Mouse (Mus musculus) intestine, embryonic 14.5 days (tissue): ENCODE measurements around the gene Plpp2. TPM values are rescaled to one million over a fixed set of nuclear protein-coding genes. Genes with fewer than 3 reads are reported as not detected.

Experiments
- ATAC-seq: fragments of 200-750 bp; cut with Nextera tagmentation; replicated peaks from 2 replicates; pipeline ENCODE4 v1.8.0; 2017; ENCODE audit warnings: low read depth, moderate number of reproducible peaks, moderate TSS enrichment, moderate library complexity; ENCODE audit not compliant: low FRiP score, low TSS enrichment
- DNase-seq: peaks from one replicate; pipeline ENCODE4 v3.0.0-alpha.2; 2018; ENCODE audit warnings: low spot score
- H3K27ac ChIP-seq: fragments of 300-500 bp; sonication (generic); 2 replicates; pipeline ENCODE4 v1.5.1; 2014; ENCODE audit warnings: low read depth, mild to moderate bottlenecking, control low read depth
- H3K27me3 ChIP-seq: fragments of 300-500 bp; sonication (generic); replicated peaks from 2 replicates; pipeline ENCODE4 v1.6.1; 2014; ENCODE audit warnings: low read length, control low read depth; ENCODE audit not compliant: control insufficient read depth, insufficient read depth
- H3K36me3 ChIP-seq: fragments of 300-500 bp; sonication (generic); 2 replicates; pipeline ENCODE4 v1.6.1; 2014; ENCODE audit warnings: low read length, control low read depth; ENCODE audit not compliant: control insufficient read depth, insufficient read depth
- H3K4me1 ChIP-seq: fragments of 300-500 bp; sonication (generic); replicated peaks from 2 replicates; pipeline ENCODE4 v1.6.1; 2014; ENCODE audit warnings: low read length, control low read depth, mixed read lengths; ENCODE audit not compliant: control insufficient read depth, insufficient read depth
- H3K4me2 ChIP-seq: fragments of 300-500 bp; sonication (generic); 2 replicates; pipeline ENCODE4 v1.6.1; 2014; ENCODE audit warnings: low read length
- H3K4me3 ChIP-seq: fragments of 300-500 bp; sonication (generic); 2 replicates; pipeline ENCODE4 v1.5.1; 2014; ENCODE audit warnings: low read depth, low read length, control low read depth, mixed read lengths
- H3K9ac ChIP-seq: fragments of 300-500 bp; sonication (generic); 2 replicates; pipeline ENCODE4 v1.6.1; 2014; ENCODE audit warnings: mild to moderate bottlenecking, low read length
- H3K9me3 ChIP-seq: fragments of 300-500 bp; sonication (generic); 2 replicates; pipeline ENCODE4 v1.6.1; 2016; ENCODE audit warnings: low read length, control low read depth; ENCODE audit not compliant: control insufficient read depth
- WGBS: fragments of 180-500 bp; shearing (Covaris S2); extraction: QIAGEN DNeasy Blood & Tissue Kit; methylation state at CpG from one replicate; pipeline ENCODE4 v1.1.7; 2014; 5-methylcytosine and 5-hydroxymethylcytosine counted together
- microRNA-seq: library from miRNA; unstranded; fragments of <30 nt; microRNA quantifications from one replicate; pipeline ENCODE4, GENCODE M21; 2016
- polyA plus RNA-seq: library from polyadenylated mRNA; unstranded; fragments of >200 nt; fragmentation: Nextera tagmentation; extraction: Ambion mirVana; gene quantifications from 2 replicates; pipeline ENCODE4 v1.2.1, GENCODE M21; 2014

Plpp2 gene
- polyA plus RNA-seq, 1 experiment from 2014 or later = 92.2 TPM

- ATAC-seq = peak; percentile 53; the same call in 1 of the 2 replicates
- Histone ChIP-seq H3K27me3 (no peaks in the 10 kb centered on the region), H3K4me1 (no peaks in the 10 kb centered on the region), H3K9ac (no peak overlapping the region), H3K9me3 (no peaks in the 10 kb centered on the region), H3K4me3 (no peak overlapping the region), H3K36me3 (no peaks in the 10 kb centered on the region), H3K27ac (no peak overlapping the region), H3K4me2 (no peak overlapping the region)
- no peak for DNase-seq
- WGBS = 61% methylated on average over 6 of the region's 6 CpGs
Observed at GRCm38 (mm10) chr10:79502830-79503644, 30.6 kb downstream of the Plpp2 start.

GRCm38 (mm10) chr10:79496701-79497288 lies 36.8 kb downstream of the Plpp2 start:
- no peak for DNase-seq
- no peak for ATAC-seq
- H3K4me1 ChIP-seq = no peaks in the 10 kb centered on the region
- no peak overlapping the region for H3K27ac ChIP-seq
- WGBS = 48% methylated on average over 2 of the region's 2 CpGs
- no peak overlapping the region for H3K4me3 ChIP-seq
- no peak overlapping the region for H3K4me2 ChIP-seq
- H3K27me3 ChIP-seq = no peaks in the 10 kb centered on the region
- H3K9ac ChIP-seq = no peak overlapping the region
- H3K9me3 ChIP-seq = no peaks in the 10 kb centered on the region
- no peaks in the 10 kb centered on the region for H3K36me3 ChIP-seq

GRCm38 (mm10) chr10:79495886-79496285 lies 37.7 kb downstream of the Plpp2 start:
- no peak overlapping the region for H3K4me2 ChIP-seq
- no peaks in the 10 kb centered on the region for H3K36me3 ChIP-seq
- ATAC-seq (no peak), DNase-seq (no peak)
- no peak overlapping the region for H3K27ac ChIP-seq
- WGBS = 55% methylated on average over 3 of the region's 3 CpGs
- H3K27me3 ChIP-seq = no peaks in the 10 kb centered on the region
- no peaks in the 10 kb centered on the region for H3K9me3 ChIP-seq
- no peak overlapping the region for H3K9ac ChIP-seq
- no peaks in the 10 kb centered on the region for H3K4me1 ChIP-seq
- H3K4me3 ChIP-seq = no peak overlapping the region

Small RNAs within 50 kb of the gene (microRNA-seq; reads per million reads assigned to microRNA genes)
- 0.85 reads per million, percentile 4 among the genes with 10 or more reads in this experiment for gene Mir6909

Other genes with a start within 250 kb of the Plpp2 start
- gene Vmn2r82, start 177.3 kb downstream of the Plpp2 start, polyA plus RNA-seq = not detected in 2 replicates
- gene Vmn2r83, start 65.1 kb downstream of the Plpp2 start, polyA plus RNA-seq = not detected in 2 replicates
- gene Mier2, start 21.4 kb upstream of the Plpp2 start, polyA plus RNA-seq = 47.9 and 48.0 TPM in 2 replicates
- not detected in 2 replicates for gene Theg, start 53.5 kb upstream of the Plpp2 start, polyA plus RNA-seq
- 0.19 TPM in 1 of 2 replicates, not detected in the other for gene C2cd4c, start 80.2 kb upstream of the Plpp2 start, polyA plus RNA-seq
- 8.1 and 8.4 TPM in 2 replicates for gene Shc2, start 104.1 kb upstream of the Plpp2 start, polyA plus RNA-seq
- gene Odf3l2, start 111.9 kb upstream of the Plpp2 start, polyA plus RNA-seq = not detected in 2 replicates
- 32.5 and 34.7 TPM in 2 replicates for gene Madcam1, start 130.8 kb upstream of the Plpp2 start, polyA plus RNA-seq
- gene Tpgs1, start 135.6 kb upstream of the Plpp2 start, polyA plus RNA-seq = 80.1 and 81.2 TPM in 2 replicates
- 129 and 145 TPM in 2 replicates for gene Cdc34, start 148.4 kb upstream of the Plpp2 start, polyA plus RNA-seq
- 0.78 and 1.2 TPM in 2 replicates for gene Gzmm, start 155.2 kb upstream of the Plpp2 start, polyA plus RNA-seq
- 895 and 900 TPM in 2 replicates for gene Bsg, start 170.7 kb upstream of the Plpp2 start, polyA plus RNA-seq
- gene Hcn2, start 182.8 kb upstream of the Plpp2 start, polyA plus RNA-seq = 0.09 and 0.12 TPM in 2 replicates
- gene Polrmt, start 212.8 kb upstream of the Plpp2 start, polyA plus RNA-seq = 37.9 and 40.1 TPM in 2 replicates
- 0.26 and 0.42 TPM in 2 replicates for gene Fgf22, start 221.3 kb upstream of the Plpp2 start, polyA plus RNA-seq
- gene Rnf126, start 233.2 kb upstream of the Plpp2 start, polyA plus RNA-seq = 80.3 and 90.3 TPM in 2 replicates
- gene Fstl3, start 243.5 kb upstream of the Plpp2 start, polyA plus RNA-seq = 10.1 and 11.1 TPM in 2 replicates